Mouse (Mus musculus): ENCODE measurements around the gene Mbd3.

- no peak for TF ChIP-seq POLR2A (IDR thresholded peaks at IDR 0.05; ENCODE audit: control insufficient read depth, low read depth, low read length)
- TF ChIP-seq CTCF (IDR thresholded peaks at IDR 0.05; ENCODE audit: control insufficient read depth, insufficient read depth, insufficient replicate concordance, low read depth, low read length): no peak
Measured at GRCm38 (mm10) chr10:80420729-80421128, 21.4 kb upstream of the Mbd3 start.
